8 mouse cellular contexts compared by ENCODE assay signal in the genomic region with DNA sequence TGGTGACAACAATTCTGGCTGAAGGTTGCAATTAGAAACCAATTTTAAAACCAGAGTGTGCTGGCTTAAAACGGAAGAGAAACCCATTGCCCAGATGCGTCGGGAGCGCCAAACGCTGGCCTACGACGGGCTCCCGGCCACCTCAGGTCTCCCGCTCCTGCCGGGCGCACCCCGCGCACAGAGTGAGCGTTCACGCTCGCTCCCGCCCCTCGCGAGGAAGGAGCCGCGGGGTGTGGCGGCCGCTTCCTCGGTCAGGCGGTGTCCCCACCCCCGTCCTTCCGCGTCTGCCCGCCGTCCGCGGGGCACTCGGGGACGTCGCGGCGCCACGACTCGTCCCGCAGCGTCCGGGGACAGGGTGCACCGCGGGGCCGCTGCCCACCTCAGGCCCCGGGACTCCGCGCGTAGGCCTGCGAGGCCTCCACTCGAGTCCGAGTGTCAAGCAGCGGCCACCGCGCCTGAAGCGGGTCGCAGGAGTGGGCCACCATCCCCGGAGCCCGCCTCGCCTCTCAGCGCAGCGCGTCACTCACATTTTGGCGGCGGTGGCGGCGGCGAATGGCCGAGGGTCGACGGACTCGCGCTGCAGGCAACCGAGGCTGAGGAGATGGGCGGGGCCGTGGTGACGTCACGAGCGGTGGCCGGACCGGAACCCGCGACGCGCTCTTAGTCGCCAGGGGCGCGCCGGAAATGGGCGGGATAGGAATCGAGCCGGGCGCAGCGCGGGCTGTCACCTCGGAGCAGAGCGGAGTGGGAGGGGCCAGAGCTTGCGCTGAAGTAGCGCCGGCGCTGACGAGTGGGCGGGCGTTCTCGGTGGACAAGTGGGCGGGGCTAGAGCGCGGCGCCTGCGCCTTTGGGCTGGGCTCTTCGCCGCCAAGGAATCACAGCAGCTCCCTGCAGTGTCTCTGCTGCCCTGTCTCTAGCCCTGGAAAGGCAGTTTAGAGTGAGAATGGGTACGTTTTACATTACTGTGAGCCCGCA. TPM values are rescaled to one million over a fixed set of nuclear protein-coding genes. Genes with fewer than 3 reads are reported as not detected.
DNase-seq lines count a peak whose midpoint lies in the region; ATAC-seq and TF ChIP-seq lines count a peak whose summit lies in the region.

A gene (minus strand): TSS at position 617 of the 975 bp plus-strand sequence.

- ATAC-seq in erythroid progenitor cell, adult 5-6 weeks (replicated peaks; ENCODE audit: low FRiP score, poor library complexity, severe bottlenecking): peak; percentile 98
- peak; percentile 99 for ATAC-seq in heart, embryonic 12.5 days (ENCODE audit: insufficient number of reproducible peaks, low FRiP score)
- peak; percentile 99 for ATAC-seq in kidney, postnatal 0 days (replicated peaks; ENCODE audit: low FRiP score, low read depth)
- ATAC-seq in liver, embryonic 11.5 days (replicated peaks; ENCODE audit: low FRiP score): peak; percentile 98
- peak; percentile 99 for ATAC-seq in stomach, embryonic 14.5 days (ENCODE audit: insufficient number of reproducible peaks, insufficient read depth, low FRiP score, low read depth)

- H3K9ac ChIP-seq in heart, embryonic 12.5 days: peak within 1 kb of the TSS; percentile 93
- H3K9ac ChIP-seq in kidney, postnatal 0 days (ENCODE audit: low read depth, low read length): peak within 1 kb of the TSS; percentile 91
- H3K9ac ChIP-seq in liver, embryonic 11.5 days (ENCODE audit: low read depth, low read length): peak within 1 kb of the TSS; percentile 95
- peak within 1 kb of the TSS; percentile 75 for H3K9ac ChIP-seq in stomach, embryonic 14.5 days (replicated peaks; ENCODE audit: low read depth, low read length)

- H3K36me3 ChIP-seq in heart, embryonic 12.5 days: peaks cover 31% of the 10 kb centered on the region
- peaks cover 5% of the 10 kb centered on the region; the same call in 1 of the 2 replicates for H3K36me3 ChIP-seq in kidney, postnatal 0 days (ENCODE audit: insufficient read depth, low read length)
- peaks cover 4% of the 10 kb centered on the region; the same call in 1 of the 2 replicates for H3K36me3 ChIP-seq in liver, embryonic 11.5 days (ENCODE audit: control insufficient read depth, insufficient read depth, low read length)
- H3K36me3 ChIP-seq in stomach, embryonic 14.5 days (ENCODE audit: control insufficient read depth, insufficient read depth, low read length): peaks cover 3% of the 10 kb centered on the region; the same call in 1 of the 2 replicates

- peak; percentile 99 for DNase-seq in CD4-positive helper T cell, adult 2 months (ENCODE audit: low read depth, low spot score)
- peak; percentile 95 for DNase-seq in brain, embryonic 18.5 days (ENCODE audit: low read depth, low spot score)
- DNase-seq in kidney, postnatal 0 days (ENCODE audit: low spot score): peak; percentile 100
- peak; percentile 99 for DNase-seq in liver, embryonic 11.5 days (ENCODE audit: low spot score)
- peak; percentile 99 for DNase-seq in naive thymus-derived CD4-positive, alpha-beta T cell, adult 2 months (ENCODE audit: low read depth)

- peak within 1 kb of the TSS; percentile 89 for H3K4me3 ChIP-seq in heart, embryonic 12.5 days
- H3K4me3 ChIP-seq in kidney, postnatal 0 days (replicated peaks; ENCODE audit: low read depth, low read length): peak within 1 kb of the TSS; percentile 85
- peak within 1 kb of the TSS; percentile 96 for H3K4me3 ChIP-seq in liver, embryonic 11.5 days (ENCODE audit: low read depth, low read length)
- peak within 1 kb of the TSS; percentile 89 for H3K4me3 ChIP-seq in stomach, embryonic 14.5 days (ENCODE audit: low read depth, low read length)

- under 1% methylated on average over 105 of the region's 114 CpGs for WGBS in heart, embryonic 12.5 days
- WGBS in kidney, postnatal 0 days: under 1% methylated on average over 114 of the region's 114 CpGs
- under 1% methylated on average over 109 of the region's 114 CpGs for WGBS in liver, embryonic 11.5 days
- under 1% methylated on average over 114 of the region's 114 CpGs for WGBS in stomach, embryonic 14.5 days

- H3K27me3 ChIP-seq in heart, embryonic 12.5 days (replicated peaks): no peaks in the 10 kb centered on the region
- no peaks in the 10 kb centered on the region for H3K27me3 ChIP-seq in kidney, postnatal 0 days (ENCODE audit: insufficient read depth, low read length)
- no peaks in the 10 kb centered on the region for H3K27me3 ChIP-seq in liver, embryonic 11.5 days (replicated peaks; ENCODE audit: control insufficient read depth, insufficient read depth, low read length)
- H3K27me3 ChIP-seq in stomach, embryonic 14.5 days (ENCODE audit: control insufficient read depth, insufficient read depth, low read length): no peaks in the 10 kb centered on the region

- no peaks in the 10 kb centered on the region for H3K9me3 ChIP-seq in heart, embryonic 12.5 days (replicated peaks)
- H3K9me3 ChIP-seq in kidney, postnatal 0 days (replicated peaks; ENCODE audit: low read length): no peaks in the 10 kb centered on the region
- H3K9me3 ChIP-seq in liver, embryonic 11.5 days (ENCODE audit: control insufficient read depth, low read length): no peaks in the 10 kb centered on the region; the same call in 1 of the 2 replicates
- H3K9me3 ChIP-seq in stomach, embryonic 14.5 days (ENCODE audit: control insufficient read depth, low read depth, low read length): no peaks in the 10 kb centered on the region

- H3K4me2 ChIP-seq in heart, embryonic 12.5 days: peak within 1 kb of the TSS; percentile 71
- peak within 1 kb of the TSS; percentile 62 for H3K4me2 ChIP-seq in kidney, postnatal 0 days (ENCODE audit: low read length)
- peak within 1 kb of the TSS; percentile 86 for H3K4me2 ChIP-seq in liver, embryonic 11.5 days
- H3K4me2 ChIP-seq in stomach, embryonic 14.5 days (replicated peaks; ENCODE audit: low read depth, low read length): peak within 1 kb of the TSS; percentile 68

- peaks cover 10% of the 10 kb centered on the region for H3K4me1 ChIP-seq in heart, embryonic 12.5 days (replicated peaks)
- 0 out of 2 replicates have a peak, but pooled peaks cover 3% of the 10 kb centered on the region for H3K4me1 ChIP-seq in kidney, postnatal 0 days (replicated peaks; ENCODE audit: insufficient read depth, low read length)
- peaks cover 8% of the 10 kb centered on the region for H3K4me1 ChIP-seq in liver, embryonic 11.5 days (replicated peaks; ENCODE audit: control insufficient read depth, insufficient read depth, low read length)
- H3K4me1 ChIP-seq in stomach, embryonic 14.5 days (ENCODE audit: control insufficient read depth, insufficient read depth, low read length): 0 out of 2 replicates have a peak, but pooled peaks cover 3% of the 10 kb centered on the region

- peak; percentile 15; the same call in 1 of the 2 replicates for TF ChIP-seq CTCF in kidney, postnatal 0 days (IDR thresholded peaks at IDR 0.05; ENCODE audit: low read depth)

- peak within 1 kb of the TSS; percentile 96 for H3K27ac ChIP-seq in heart, embryonic 12.5 days (ENCODE audit: poor library complexity, severe bottlenecking)
- H3K27ac ChIP-seq in kidney, postnatal 0 days: peak within 1 kb of the TSS; percentile 94
- peak within 1 kb of the TSS; percentile 92 for H3K27ac ChIP-seq in liver, embryonic 11.5 days (ENCODE audit: low read depth, low read length)
- peak within 1 kb of the TSS; percentile 90 for H3K27ac ChIP-seq in stomach, embryonic 14.5 days (ENCODE audit: low read length)

RNA-seq across cellular contexts. Expression of the gene that starts here (rescaled TPM):
- 73.8 and 73.9 TPM in 2 replicates for total RNA-seq in erythroid progenitor cell, adult 5-6 weeks (2015; ENCODE audit: low replicate concordance)
- 29.7 and 52.1 TPM in 2 replicates for total RNA-seq in erythroid progenitor cell, adult 5-6 weeks (2017; ENCODE audit: low replicate concordance)
- polyA plus RNA-seq in heart, embryonic 12.5 days (2016; fragmentation: Nextera tagmentation; extraction: Ambion mirVana): 100 and 109 TPM in 2 replicates
- 92.2 and 99.7 TPM in 2 replicates for polyA plus RNA-seq in kidney, postnatal 0 days (2015; fragmentation: Nextera tagmentation; extraction: Ambion mirVana)
- 71.0 and 74.6 TPM in 2 replicates for polyA plus RNA-seq in liver, embryonic 11.5 days (2014; fragmentation: Nextera tagmentation; extraction: Ambion mirVana)
- polyA plus RNA-seq in stomach, embryonic 14.5 days (2014; fragmentation: Nextera tagmentation; extraction: Ambion mirVana): 97.5 and 121 TPM in 2 replicates

Comparison
In these comparisons a context has a peak if more than half of its experiments do, and no peak if none do; other contexts are left out.
1. Peak in every context shown above with its lines: DNase-seq, ATAC-seq, H3K4me3 ChIP-seq and H3K27ac ChIP-seq.